Mouse (Mus musculus): ENCODE measurements around the gene Smagp. TPM values are rescaled to one million over a fixed set of nuclear protein-coding genes. Genes with fewer than 3 reads are reported as not detected.

Smagp gene
- polyA plus RNA-seq, 1 experiment from 2014 or later = 3.7 TPM

Small RNAs within 50 kb of the gene (microRNA-seq; reads per million reads assigned to microRNA genes)
- gene Mir6961 (ENCODE audit: insufficient number of aligned reads) = not detected

Other genes starting within 250 kb of the Smagp start
- not detected in 2 replicates for gene Gm5475, start 214.8 kb downstream of the Smagp start, polyA plus RNA-seq (2014; fragmentation: Nextera tagmentation; extraction: Ambion mirVana)
- 18.0 and 23.2 TPM in 2 replicates for gene Slc11a2, start 211.9 kb downstream of the Smagp start, polyA plus RNA-seq (2014; fragmentation: Nextera tagmentation; extraction: Ambion mirVana)
- 41.3 and 46.6 TPM in 2 replicates for gene Letmd1, start 167.9 kb downstream of the Smagp start, polyA plus RNA-seq (2014; fragmentation: Nextera tagmentation; extraction: Ambion mirVana)
- gene Csrnp2, start 141.5 kb downstream of the Smagp start, polyA plus RNA-seq (2014; fragmentation: Nextera tagmentation; extraction: Ambion mirVana) = 26.3 and 26.4 TPM in 2 replicates
- gene Tfcp2, start 84.9 kb downstream of the Smagp start, polyA plus RNA-seq (2014; fragmentation: Nextera tagmentation; extraction: Ambion mirVana) = 31.7 and 32.9 TPM in 2 replicates
- gene Pou6f1, start 37.0 kb downstream of the Smagp start, polyA plus RNA-seq (2014; fragmentation: Nextera tagmentation; extraction: Ambion mirVana) = 15.6 and 17.1 TPM in 2 replicates
- 228 and 235 TPM in 2 replicates for gene Dazap2, start 21.6 kb downstream of the Smagp start, polyA plus RNA-seq (2014; fragmentation: Nextera tagmentation; extraction: Ambion mirVana)
- 3.9 and 5.4 TPM in 2 replicates for gene Bin2, start 32.6 kb upstream of the Smagp start, polyA plus RNA-seq (2014; fragmentation: Nextera tagmentation; extraction: Ambion mirVana)
- gene Cela1, start 51.0 kb upstream of the Smagp start, polyA plus RNA-seq (2014; fragmentation: Nextera tagmentation; extraction: Ambion mirVana) = 1.1 and 1.3 TPM in 2 replicates
- 0.12 and 0.20 TPM in 2 replicates for gene Galnt6, start 92.4 kb upstream of the Smagp start, polyA plus RNA-seq (2014; fragmentation: Nextera tagmentation; extraction: Ambion mirVana)
- gene Slc4a8, start 124.8 kb upstream of the Smagp start, polyA plus RNA-seq (2014; fragmentation: Nextera tagmentation; extraction: Ambion mirVana) = 12.3 and 12.8 TPM in 2 replicates
- gene Scn8a, start 232.9 kb upstream of the Smagp start, polyA plus RNA-seq (2014; fragmentation: Nextera tagmentation; extraction: Ambion mirVana) = 13.9 and 14.1 TPM in 2 replicates